Mouse (Mus musculus): ENCODE data around the gene Iqce.

- TF ChIP-seq CTCF (IDR thresholded peaks at IDR 0.05; ENCODE audit: borderline replicate concordance, extremely low read depth, insufficient read depth, insufficient read length) (no peak), POLR2A (IDR thresholded peaks at IDR 0.05; ENCODE audit: borderline replicate concordance, extremely low read depth, insufficient read depth, insufficient read length, poor library complexity, severe bottlenecking) (no peak)
Observed at GRCm38 (mm10) chr5:140680950-140681349, 21.2 kb downstream of the Iqce start.
